Comparison of ENCODE assay signal across 26 mouse cellular contexts in the genomic region with DNA sequence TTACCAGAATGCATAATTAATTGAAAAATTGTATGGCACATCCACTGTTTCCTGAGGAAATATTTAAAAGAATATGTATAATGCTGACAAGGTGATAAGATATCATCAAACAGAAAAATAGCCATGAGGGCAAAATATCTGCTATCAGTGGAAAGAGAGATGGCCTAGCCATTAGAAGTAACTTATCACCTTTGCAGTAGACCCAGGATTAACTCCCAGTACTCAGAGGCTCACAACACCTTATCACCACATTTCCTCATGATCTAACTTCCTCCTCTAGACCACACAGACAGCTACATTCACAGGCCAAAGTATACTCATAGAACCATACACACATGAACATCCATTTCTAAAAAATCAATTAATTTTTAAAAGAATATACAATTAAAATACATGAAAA.
"Had no signal": no experiment of that assay in that cellular context is flagged by ENCODE, and none has a peak within 500 bp of the region (broad histone marks: within the 10 kb centered on the region; RNA-seq: fewer than 3 reads in every experiment).

No protein-coding gene starts in this region.

- H3K36me3 ChIP-seq: embryonic facial prominence, embryonic 10.5 days; embryonic facial prominence, embryonic 12.5 days; embryonic facial prominence, embryonic 13.5 days; embryonic facial prominence, embryonic 15.5 days; forebrain, embryonic 10.5 days; forebrain, embryonic 12.5 days; forebrain, embryonic 15.5 days; heart, embryonic 10.5 days; heart, embryonic 12.5 days had no signal

- DNase-seq: cerebellum, adult 9-11 months; cerebellum, postnatal 10 days; cerebellum, postnatal 14 days; cerebellum, postnatal 25 days; cerebellum, postnatal 36 days; forebrain, postnatal 0 days; gastrocnemius, adult 2 months; gastrocnemius, postnatal 14 days; gastrocnemius, postnatal 25 days; gastrocnemius, postnatal 36 days; heart, adult 11 months; heart, adult 18-20 months; heart, adult 2 months had no signal

- ATAC-seq: forebrain, embryonic 13.5 days; forebrain, embryonic 14.5 days; forebrain, embryonic 15.5 days; forebrain, embryonic 16.5 days; forebrain, postnatal 0 days had no signal

- H3K27ac ChIP-seq: embryonic facial prominence, embryonic 10.5 days; embryonic facial prominence, embryonic 12.5 days; embryonic facial prominence, embryonic 13.5 days; embryonic facial prominence, embryonic 15.5 days; forebrain, embryonic 10.5 days; forebrain, embryonic 12.5 days; forebrain, embryonic 13.5 days; forebrain, embryonic 15.5 days; gastrocnemius, adult 2 months; heart, adult 2 months; heart, embryonic 10.5 days had no signal

- H3K4me3 ChIP-seq: embryonic facial prominence, embryonic 10.5 days; embryonic facial prominence, embryonic 12.5 days; embryonic facial prominence, embryonic 13.5 days; embryonic facial prominence, embryonic 15.5 days; erythroblast, embryonic 14.5 days; forebrain, embryonic 10.5 days; forebrain, embryonic 12.5 days; forebrain, embryonic 13.5 days; forebrain, embryonic 15.5 days; gastrocnemius, adult 2 months; heart, adult 2 months; heart, embryonic 10.5 days; heart, embryonic 12.5 days had no signal

- H3K4me1 ChIP-seq: embryonic facial prominence, embryonic 10.5 days; embryonic facial prominence, embryonic 12.5 days; embryonic facial prominence, embryonic 13.5 days; embryonic facial prominence, embryonic 15.5 days; forebrain, embryonic 10.5 days; forebrain, embryonic 12.5 days; forebrain, embryonic 13.5 days; forebrain, embryonic 15.5 days; heart, embryonic 10.5 days; heart, embryonic 12.5 days had no signal

- H3K27me3 ChIP-seq: embryonic facial prominence, embryonic 12.5 days; embryonic facial prominence, embryonic 13.5 days; embryonic facial prominence, embryonic 15.5 days; forebrain, embryonic 12.5 days; forebrain, embryonic 13.5 days; forebrain, embryonic 15.5 days; heart, embryonic 12.5 days had no signal

- H3K9ac ChIP-seq: embryonic facial prominence, embryonic 12.5 days; embryonic facial prominence, embryonic 13.5 days; embryonic facial prominence, embryonic 15.5 days; forebrain, embryonic 12.5 days; forebrain, embryonic 13.5 days; forebrain, embryonic 15.5 days; forebrain, postnatal 0 days; heart, embryonic 12.5 days had no signal

- H3K9me3 ChIP-seq: embryonic facial prominence, embryonic 10.5 days; embryonic facial prominence, embryonic 12.5 days; embryonic facial prominence, embryonic 13.5 days; embryonic facial prominence, embryonic 15.5 days; forebrain, embryonic 10.5 days; forebrain, embryonic 12.5 days; forebrain, embryonic 13.5 days; forebrain, embryonic 15.5 days; heart, embryonic 10.5 days; heart, embryonic 12.5 days had no signal
